Mouse (Mus musculus) adrenal gland, postnatal 10 days (tissue): Measurements from ENCODE around the gene Trip6. TPM values are rescaled to one million over a fixed set of nuclear protein-coding genes. Genes with fewer than 3 reads are reported as not detected.

Source experiments
- DNase-seq: peaks from one replicate; pipeline ENCODE4 v3.0.0; 2021; ENCODE audit warnings: mixed read lengths
- long read RNA-seq, 2 experiments: library from polyadenylated mRNA; stranded (forward); transcript quantifications; one replicate each; pipeline ENCODE4 v2.0.0; 2021
- total RNA-seq, 2 experiments: library from RNA; stranded (reverse); gene quantifications; 2 replicates each; pipeline ENCODE4 v1.2.3; 2021

Trip6 gene
- total RNA-seq: 10 to 100 TPM; 33.6 to 36.8 TPM
- long read RNA-seq, experiment 1, transcript Trip6-201 (9 exons, 2,168 nt): major isoform, 60 of 80 reads
- long read RNA-seq, experiment 1, partial matches to known transcripts: 14 of 80 reads
- long read RNA-seq, experiment 1, other reads (novel, unspliced or antisense): 6 of 80 reads
- long read RNA-seq, experiment 2, transcript Trip6-201 (9 exons, 2,168 nt): major isoform, 27 of 36 reads
- long read RNA-seq, experiment 2, partial matches to known transcripts: 6 of 36 reads
- long read RNA-seq, experiment 2, other reads (novel, unspliced or antisense): 3 of 36 reads

GRCm38 (mm10) chr5:137314193-137315083 is at the start of gene Trip6:
Gene Trip6, minus strand, starts transcription at chr5:137314404.
- DNase-seq: peak; percentile 93

GRCm38 (mm10) chr5:137358382-137358781 is 44.2 kb upstream of the Trip6 start:
- DNase-seq: no peak

GRCm38 (mm10) chr5:137354091-137354490 is 39.9 kb upstream of the Trip6 start:
- DNase-seq: no peak

GRCm38 (mm10) chr5:137352011-137352975 is 38.1 kb upstream of the Trip6 start:
- peak; percentile 43 for DNase-seq

- DNase-seq: no peak
Observed at GRCm38 (mm10) chr5:137351394-137351793, 37.2 kb upstream of the Trip6 start.

- DNase-seq: peak; percentile 16
Observed at GRCm38 (mm10) chr5:137351058-137351380, 36.8 kb upstream of the Trip6 start.

GRCm38 (mm10) chr5:137350205-137351057 is 36.2 kb upstream of the Trip6 start:
- no peak for DNase-seq

GRCm38 (mm10) chr5:137349384-137350204 is 35.4 kb upstream of the Trip6 start, which contains the start of gene Ephb4:
Gene Ephb4, plus strand, starts transcription at chr5:137350109.
- peak; percentile 95 for DNase-seq

GRCm38 (mm10) chr5:137348482-137349383 is 34.5 kb upstream of the Trip6 start:
- DNase-seq: peak; percentile 83

GRCm38 (mm10) chr5:137347856-137348255 is 33.7 kb upstream of the Trip6 start:
- DNase-seq: peak; percentile 32

GRCm38 (mm10) chr5:137346983-137347382 is 32.8 kb upstream of the Trip6 start:
- DNase-seq: no peak

- DNase-seq: no peak
Observed at GRCm38 (mm10) chr5:137346388-137346787, 32.2 kb upstream of the Trip6 start.

- DNase-seq: peak; percentile 46
Observed at GRCm38 (mm10) chr5:137345821-137346220, 31.6 kb upstream of the Trip6 start.

GRCm38 (mm10) chr5:137343869-137344268 is 29.7 kb upstream of the Trip6 start:
- DNase-seq: no peak

GRCm38 (mm10) chr5:137343412-137343811 is 29.2 kb upstream of the Trip6 start:
- DNase-seq: no peak

- no peak for DNase-seq
Observed at GRCm38 (mm10) chr5:137342407-137343012, 28.3 kb upstream of the Trip6 start.

GRCm38 (mm10) chr5:137340222-137340621 is 26.0 kb upstream of the Trip6 start:
- DNase-seq: no peak

GRCm38 (mm10) chr5:137339290-137339979 is 25.2 kb upstream of the Trip6 start:
- DNase-seq: peak; percentile 44
